Mouse (Mus musculus): ENCODE measurements around the gene Rab30.

Rab30 gene

GRCm38 (mm10) chr7:92799665-92800595 is 58.5 kb downstream of the Rab30 start:
- no peak for DNase-seq (ENCODE audit: low spot score in 2 of 2)

GRCm38 (mm10) chr7:92802158-92802557 is 60.8 kb downstream of the Rab30 start:
- DNase-seq (ENCODE audit: low spot score in 2 of 2): no peak

GRCm38 (mm10) chr7:92803191-92803590 is 61.8 kb downstream of the Rab30 start:
- no peak for DNase-seq (ENCODE audit: low spot score in 2 of 2)

GRCm38 (mm10) chr7:92804919-92805668 is 63.7 kb downstream of the Rab30 start:
- no peak for DNase-seq (ENCODE audit: low spot score in 2 of 2)

- no peak for DNase-seq (ENCODE audit: low spot score in 2 of 2)
These were observed 65.2 kb downstream of the Rab30 start for GRCm38 (mm10) chr7:92806512-92807188.

- no peak for DNase-seq (ENCODE audit: low spot score in 2 of 2)
These were observed 66.1 kb downstream of the Rab30 start for GRCm38 (mm10) chr7:92807482-92807881.

- no peak for DNase-seq (ENCODE audit: low spot score in 2 of 2)
These were observed 70.4 kb downstream of the Rab30 start for GRCm38 (mm10) chr7:92811667-92812279.

GRCm38 (mm10) chr7:92817242-92817641 is 75.8 kb downstream of the Rab30 start:
- no peak for DNase-seq (ENCODE audit: low spot score in 2 of 2)

GRCm38 (mm10) chr7:92817886-92818285 is 76.5 kb downstream of the Rab30 start:
- no peak for DNase-seq (ENCODE audit: low spot score in 2 of 2)

GRCm38 (mm10) chr7:92819656-92820055 is 78.3 kb downstream of the Rab30 start:
- DNase-seq (ENCODE audit: low spot score in 2 of 2): no peak

GRCm38 (mm10) chr7:92820410-92820809 is 79.0 kb downstream of the Rab30 start:
- DNase-seq (ENCODE audit: low spot score in 2 of 2): no peak

GRCm38 (mm10) chr7:92820941-92821465 is 79.6 kb downstream of the Rab30 start:
- no peak for DNase-seq (ENCODE audit: low spot score in 2 of 2)

GRCm38 (mm10) chr7:92821871-92822270 is 80.5 kb downstream of the Rab30 start:
- DNase-seq (ENCODE audit: low spot score in 2 of 2): no peak

- no peak for DNase-seq (ENCODE audit: low spot score in 2 of 2)
These were observed 81.2 kb downstream of the Rab30 start for GRCm38 (mm10) chr7:92822409-92823101.

- no peak for DNase-seq (ENCODE audit: low spot score in 2 of 2)
These were observed 84.8 kb downstream of the Rab30 start for GRCm38 (mm10) chr7:92826248-92826647.

- no peak for DNase-seq (ENCODE audit: low spot score in 2 of 2)
These were observed 86.6 kb downstream of the Rab30 start for GRCm38 (mm10) chr7:92827981-92828380.

- no peak for DNase-seq (ENCODE audit: low spot score in 2 of 2)
These were observed 91.0 kb downstream of the Rab30 start for GRCm38 (mm10) chr7:92832395-92832794.

- no peak for DNase-seq (ENCODE audit: low spot score in 2 of 2)
These were observed 93.0 kb downstream of the Rab30 start for GRCm38 (mm10) chr7:92834391-92834790.

GRCm38 (mm10) chr7:92836447-92836846 is 95.0 kb downstream of the Rab30 start:
- DNase-seq (ENCODE audit: low spot score in 2 of 2): no peak

- DNase-seq (ENCODE audit: low spot score in 2 of 2): peak in 1 of 2 experiments; percentile 24
These were observed 95.8 kb downstream of the Rab30 start for GRCm38 (mm10) chr7:92837226-92837625.

GRCm38 (mm10) chr7:92837907-92838306 is 96.5 kb downstream of the Rab30 start:
- no peak for DNase-seq (ENCODE audit: low spot score in 2 of 2)
